Mouse (Mus musculus): ENCODE measurements around the gene Mycn.

Mycn gene

GRCm38 (mm10) chr12:12941661-12942363 lies at the start of gene Mycn:
Gene Mycn, minus strand, starts transcription at chr12:12941914.
- DNase-seq = peak; percentile 32 to 46

DNA sequence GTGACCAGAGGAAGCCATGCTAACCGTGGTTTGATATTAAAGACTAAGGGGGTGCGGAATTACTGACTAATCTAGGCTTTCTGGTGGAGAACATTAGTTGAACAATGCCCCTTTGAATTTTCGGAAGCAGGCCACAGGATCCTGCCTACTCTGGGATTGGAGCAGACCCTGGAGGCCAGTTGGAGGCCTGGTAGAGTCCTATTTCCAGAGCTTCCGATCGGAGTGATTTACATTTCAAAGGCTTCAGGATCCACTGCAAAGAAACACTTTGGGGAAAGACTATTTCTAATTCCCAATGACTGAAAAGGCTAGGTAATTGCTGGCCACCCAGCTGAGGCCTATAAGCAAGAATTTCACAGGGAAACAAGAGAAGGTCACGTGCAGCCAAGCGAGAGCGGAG lies 45.7 kb upstream of the Mycn start:
- DNase-seq = no peak

- DNase-seq = no peak
These were observed 45.0 kb upstream of the Mycn start for GRCm38 (mm10) chr12:12986612-12987206.

- DNase-seq = no peak
These were observed 41.3 kb upstream of the Mycn start for GRCm38 (mm10) chr12:12983032-12983431.

- DNase-seq = no peak
These were observed 33.7 kb upstream of the Mycn start for GRCm38 (mm10) chr12:12975397-12975796.

DNA sequence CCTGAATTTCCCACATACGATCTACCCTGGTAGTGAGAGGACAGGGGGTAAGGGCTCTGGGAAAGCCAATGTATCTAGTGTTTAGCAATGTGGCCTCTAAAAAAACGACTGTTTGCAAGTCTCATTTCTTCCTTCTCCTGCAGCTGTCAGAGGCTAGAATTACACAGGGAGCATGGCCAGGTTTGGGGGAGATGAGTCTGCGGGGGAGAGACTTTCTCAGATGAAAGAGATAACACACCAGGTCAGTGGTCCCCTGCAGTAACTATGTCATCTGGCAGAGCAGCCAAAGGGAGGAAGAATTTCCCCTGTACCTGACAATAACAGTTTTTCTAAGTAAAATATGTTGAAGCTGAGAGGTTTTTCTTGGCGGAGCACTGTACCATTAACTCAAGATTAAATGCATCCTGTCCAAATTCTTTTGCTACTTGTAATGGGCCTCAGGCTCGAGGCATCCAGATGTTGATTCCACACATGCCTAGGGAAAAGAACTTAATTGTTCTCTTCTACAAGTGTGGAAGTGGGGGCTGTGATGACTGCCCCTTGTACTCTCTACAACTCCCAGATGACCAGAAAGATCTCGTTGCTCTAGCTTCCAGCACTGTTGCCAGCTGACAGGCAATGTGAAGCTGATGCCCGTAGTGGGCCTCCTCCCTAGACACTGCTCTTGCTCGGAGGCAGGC lies 31.2 kb upstream of the Mycn start:
- no peak for DNase-seq

DNA sequence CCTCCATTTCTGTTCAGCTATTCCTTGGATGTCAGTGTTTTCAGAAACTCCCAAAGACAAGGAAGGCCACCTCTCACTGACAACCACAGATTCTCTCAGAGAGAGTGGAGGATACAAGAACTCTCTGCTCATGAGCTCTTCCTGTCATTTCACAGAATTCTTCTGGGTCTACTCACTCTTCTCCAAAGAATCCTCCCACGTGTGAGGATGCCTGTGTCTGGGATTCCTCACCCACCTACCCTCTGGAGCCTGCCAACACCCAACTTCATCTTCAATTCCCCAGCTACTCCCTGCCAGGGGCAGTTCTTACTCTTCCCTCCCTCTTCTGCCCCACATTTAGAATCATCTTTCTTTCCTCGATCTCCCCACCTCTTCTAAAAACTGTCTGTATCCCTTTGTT lies 26.2 kb upstream of the Mycn start:
- no peak for DNase-seq

DNA sequence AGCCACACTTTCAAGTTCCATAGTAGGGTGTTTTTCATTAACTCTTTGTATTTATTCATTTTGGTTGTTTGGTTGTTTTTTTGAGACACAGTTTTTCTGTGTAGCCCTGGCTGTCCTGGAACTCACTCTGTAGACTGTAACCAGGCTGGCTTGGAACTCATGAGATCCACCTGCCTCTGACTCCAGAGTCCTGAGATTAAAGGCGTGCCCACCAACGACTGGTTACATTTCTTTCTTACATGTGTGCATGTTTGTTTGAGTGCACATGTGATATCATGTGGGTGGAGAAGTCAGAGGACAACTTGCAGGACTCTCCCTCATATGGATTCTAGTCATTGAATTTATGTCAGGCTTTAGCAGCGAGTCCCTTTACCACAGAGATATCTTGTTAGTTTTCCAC lies 23.1 kb upstream of the Mycn start:
- DNase-seq = no peak

- no peak for DNase-seq
These were observed 5.9 kb upstream of the Mycn start for GRCm38 (mm10) chr12:12947606-12948005.

DNA sequence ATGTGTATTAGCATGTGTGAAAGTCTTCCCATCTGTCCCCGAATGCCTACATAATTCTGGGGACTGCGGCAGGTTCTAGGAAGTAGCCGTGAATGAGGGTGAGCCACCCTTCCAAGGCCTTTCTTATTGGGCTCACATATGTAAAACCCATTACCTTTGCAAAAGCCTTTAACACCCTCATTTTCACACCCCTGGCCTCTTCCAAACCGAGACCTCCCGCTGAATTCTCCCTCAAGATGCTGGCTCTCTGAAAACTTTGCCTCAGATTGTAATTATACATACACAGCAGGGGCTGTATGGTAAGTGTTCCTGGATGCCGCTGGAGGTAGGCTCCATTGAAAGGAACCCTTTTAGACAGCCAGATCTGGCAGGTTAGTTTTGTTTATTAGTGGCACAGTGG lies 1.6 kb upstream of the Mycn start:
- DNase-seq = no peak

DNA sequence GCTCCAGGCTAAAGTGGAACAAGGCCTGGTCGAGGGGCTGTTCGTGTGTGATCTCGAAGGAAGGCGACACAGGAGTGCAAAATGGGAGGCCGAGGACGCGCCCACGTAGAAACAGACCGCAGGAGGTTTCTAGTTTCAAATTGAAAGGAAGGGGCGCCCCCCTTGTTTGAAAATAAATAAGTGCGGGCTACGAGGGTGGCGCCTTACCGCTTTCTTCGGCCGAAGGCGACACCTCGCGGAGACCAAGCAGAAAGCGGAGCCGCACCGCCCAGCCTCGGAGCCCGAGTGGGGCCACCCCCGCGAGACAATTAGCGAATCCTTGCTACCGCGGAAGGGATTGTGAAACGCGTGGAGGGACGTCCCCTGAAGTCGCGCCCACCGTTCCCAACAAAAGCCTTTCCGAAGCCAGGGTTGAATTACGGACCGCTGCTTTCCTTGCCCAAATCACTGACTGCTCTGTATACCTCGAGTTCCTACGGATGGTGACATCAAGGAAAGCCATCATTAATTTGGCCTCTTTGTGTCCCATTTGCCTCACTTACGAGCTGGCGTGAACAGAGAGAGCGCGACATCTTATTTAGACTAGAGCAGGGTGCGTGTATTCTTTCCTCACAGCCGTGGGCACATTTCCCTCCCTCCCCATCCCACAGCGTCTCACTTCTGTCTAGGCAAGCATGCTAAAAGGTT lies 793 bp upstream of the Mycn start:
- peak; percentile 75 for DNase-seq

DNA sequence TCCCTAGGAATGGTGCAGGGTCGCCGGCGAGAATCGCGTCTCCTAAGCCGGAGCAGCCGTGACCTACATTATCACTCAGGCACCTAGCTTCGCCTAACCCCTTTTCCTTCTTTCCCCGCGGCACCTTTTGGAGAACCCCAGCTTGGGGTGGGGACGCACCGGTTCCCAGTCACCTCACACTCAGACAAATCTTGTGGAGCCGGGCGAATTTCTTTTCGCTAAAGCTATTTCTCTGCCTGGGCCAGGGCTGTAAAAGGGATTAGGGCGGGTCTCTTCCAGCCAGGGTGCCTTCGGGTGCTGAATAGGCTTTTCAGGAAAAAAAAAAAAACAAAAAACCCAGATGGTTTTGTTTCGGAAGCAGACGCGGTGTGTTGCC lies 597 bp downstream of the Mycn start:
- DNase-seq = peak; percentile 1 to 12

DNA sequence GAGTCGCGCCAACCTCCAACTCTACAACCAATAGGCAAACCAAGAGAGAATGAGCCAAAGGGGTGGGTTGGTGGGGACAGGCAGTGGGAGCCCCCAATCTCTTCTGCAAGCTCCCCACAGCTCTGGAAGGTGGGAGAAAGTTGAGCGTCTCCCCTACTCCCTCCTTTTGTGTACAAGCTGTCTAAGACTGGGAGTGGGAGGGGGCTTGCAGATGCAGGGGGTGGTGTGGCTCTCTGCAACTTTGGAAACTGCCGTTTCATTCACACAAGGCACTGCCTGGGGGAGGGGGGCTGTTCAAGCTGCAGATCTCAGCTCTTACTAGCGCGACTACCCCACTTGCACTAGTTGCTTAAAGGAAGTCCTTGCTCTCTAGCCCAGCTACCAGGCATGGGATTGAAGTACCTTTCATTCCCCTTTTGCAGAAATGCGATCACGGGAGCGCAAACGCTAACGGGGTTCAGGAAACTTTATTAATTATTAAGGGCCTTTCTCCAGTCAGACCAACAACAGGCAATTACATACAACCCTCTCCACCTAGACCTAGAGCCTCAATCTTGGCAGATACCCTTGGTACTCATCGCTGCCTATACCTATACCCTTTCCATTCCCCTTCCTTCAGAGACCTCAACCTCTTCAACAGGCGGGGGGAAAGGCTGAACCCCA lies 1.1 kb downstream of the Mycn start:
- peak in 1 of 2 experiments; percentile 20 for DNase-seq

DNA sequence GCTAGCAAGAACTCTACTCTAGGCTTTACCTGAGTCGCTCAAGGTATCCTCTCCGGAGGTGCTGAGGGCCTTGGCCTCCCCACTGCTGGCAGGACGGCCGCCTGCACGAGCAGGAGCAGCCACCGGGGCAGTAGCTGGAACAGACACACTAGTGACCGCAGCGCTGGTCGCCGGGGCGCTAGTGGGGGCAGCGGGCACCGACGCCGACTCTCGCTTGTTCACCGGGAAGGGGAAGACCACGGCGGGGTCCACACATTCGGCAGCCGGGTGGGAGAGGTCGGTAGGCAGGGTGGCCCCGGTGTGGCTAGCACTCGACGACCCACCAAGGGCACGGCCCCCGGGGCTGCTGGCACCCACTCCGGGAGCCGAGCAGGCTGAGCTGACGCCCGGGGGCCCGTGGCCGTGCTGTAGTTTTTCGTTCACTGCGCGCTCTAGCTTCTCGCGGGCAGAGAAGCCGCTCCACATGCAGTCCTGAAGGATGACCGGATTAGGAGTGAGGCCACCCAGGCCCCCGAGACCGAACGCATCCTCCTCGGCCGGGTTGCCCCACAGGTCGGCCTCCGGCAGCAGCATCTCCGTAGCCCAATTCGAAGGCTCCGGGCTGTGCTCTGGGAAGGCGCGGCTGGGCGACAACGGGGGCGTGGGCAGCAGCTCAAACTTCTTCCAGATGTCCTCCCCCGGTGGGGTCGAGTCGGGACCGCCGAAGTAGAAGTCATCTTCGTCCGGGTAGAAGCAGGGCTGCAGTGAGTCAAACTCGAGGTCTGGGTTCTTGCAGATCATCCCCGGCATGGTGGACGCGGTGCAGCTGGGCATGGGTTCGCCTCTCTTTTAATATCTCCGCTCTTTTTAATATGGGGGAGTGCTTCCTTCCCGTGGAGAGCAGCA lies 1.9 kb downstream of the Mycn start:
- peak; percentile 13 to 24 for DNase-seq

DNA sequence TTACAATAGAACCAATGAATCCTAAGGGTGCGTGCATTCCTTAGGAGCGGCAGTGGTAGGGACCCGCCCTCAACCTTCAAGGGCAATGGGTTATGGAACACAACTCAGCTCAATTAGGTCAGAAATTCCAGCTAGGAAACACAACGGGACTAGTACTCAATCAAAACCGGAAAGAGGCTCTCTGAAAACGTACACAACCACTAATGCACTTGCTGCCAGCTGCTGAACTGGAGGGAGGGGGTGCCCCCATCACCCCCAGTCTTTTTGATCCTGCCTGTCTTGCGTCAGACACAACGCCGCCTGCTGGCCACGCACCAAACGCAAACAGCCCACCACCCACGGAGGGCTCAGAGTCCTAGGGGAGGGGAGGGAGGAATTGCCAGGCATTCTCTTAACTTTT lies 2.9 kb downstream of the Mycn start:
- DNase-seq = peak; percentile 47 to 54

GRCm38 (mm10) chr12:12938361-12938760 lies 3.4 kb downstream of the Mycn start:
- DNase-seq = peak; percentile 2

- DNase-seq = peak in 1 of 2 experiments; percentile 5
These were observed 4.0 kb downstream of the Mycn start for GRCm38 (mm10) chr12:12937746-12938145.

DNA sequence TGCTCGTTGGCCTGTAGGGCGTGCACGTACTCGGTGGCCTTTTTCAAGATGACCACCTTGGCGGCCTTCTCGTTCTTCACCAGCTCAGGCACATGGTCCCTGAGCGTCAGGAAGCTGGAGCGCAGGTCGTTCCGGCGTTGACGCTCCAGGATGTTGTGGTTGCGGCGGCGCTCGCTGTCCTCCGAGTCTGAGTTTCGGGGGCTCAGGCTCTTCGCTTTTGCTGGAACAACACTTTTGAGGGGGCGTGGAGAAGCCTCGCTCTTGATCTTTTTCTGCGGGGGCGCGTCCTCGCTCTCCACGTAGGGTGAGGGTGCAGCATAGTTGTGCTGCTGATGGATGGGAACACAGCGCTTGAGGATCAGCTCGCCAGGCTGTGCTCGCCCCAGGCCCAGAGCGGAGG lies 4.6 kb downstream of the Mycn start:
- peak in 1 of 2 experiments; percentile 3 for DNase-seq

DNA sequence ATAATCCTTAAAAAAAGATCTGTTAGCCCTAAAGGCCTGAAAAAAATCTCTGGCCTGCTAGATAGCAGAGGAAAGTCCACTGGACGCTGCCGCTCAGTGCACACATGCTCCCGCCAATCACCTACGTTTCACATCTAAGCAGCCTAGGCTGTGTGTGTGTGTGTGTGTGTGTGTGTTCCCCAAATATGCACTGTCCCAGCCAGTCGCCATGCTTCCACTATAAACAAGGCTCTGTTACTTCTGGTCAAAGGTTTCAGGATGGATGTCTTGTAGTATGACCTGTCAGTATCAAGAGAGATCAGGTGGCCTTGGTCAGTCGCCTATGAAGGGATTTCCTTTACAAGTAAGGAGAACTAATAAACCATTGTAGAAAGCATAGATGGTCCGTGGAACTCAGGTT lies 9.5 kb downstream of the Mycn start:
- DNase-seq = no peak

DNA sequence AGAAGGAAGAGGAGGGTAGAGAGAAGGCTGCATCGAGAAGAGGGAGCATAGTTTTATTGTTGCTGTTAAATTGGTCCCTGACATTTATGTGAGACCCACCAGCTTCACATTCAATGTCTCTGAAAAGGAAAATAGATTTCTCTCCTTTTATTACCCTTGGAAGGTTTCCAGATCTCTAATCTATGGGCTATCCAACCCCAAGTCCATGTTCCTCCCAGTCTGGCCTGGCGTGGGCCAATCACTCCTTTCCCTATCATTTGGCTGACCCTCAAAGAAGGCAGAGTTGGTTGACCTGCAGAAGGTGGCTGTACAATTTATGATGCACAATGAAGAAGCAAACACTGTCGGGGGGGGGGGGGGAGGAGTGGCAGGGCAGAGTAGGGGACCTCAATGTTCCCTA lies 13.5 kb downstream of the Mycn start:
- DNase-seq = no peak

GRCm38 (mm10) chr12:12926975-12927527 lies 14.7 kb downstream of the Mycn start:
- no peak for DNase-seq

DNA sequence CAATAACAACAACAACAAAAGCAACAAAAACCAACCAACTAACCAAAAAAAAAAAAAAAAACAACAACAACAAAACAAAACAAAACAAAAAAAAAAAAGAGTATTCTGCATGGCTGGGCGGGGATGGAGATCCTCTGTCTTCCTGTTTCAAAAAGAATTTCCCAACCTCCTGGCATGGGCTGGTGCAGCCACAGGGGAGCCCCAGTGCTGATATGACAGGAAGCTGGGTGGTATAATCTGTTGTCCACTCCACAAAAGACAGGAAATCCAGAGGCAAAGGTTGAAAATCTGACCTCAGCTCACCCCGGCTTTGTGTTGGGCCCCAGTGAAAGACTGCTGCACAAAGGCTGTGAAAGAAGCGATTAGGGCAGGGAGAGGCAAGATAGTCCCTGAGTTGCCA lies 17.3 kb downstream of the Mycn start:
- DNase-seq = no peak
